In the genomic region with DNA sequence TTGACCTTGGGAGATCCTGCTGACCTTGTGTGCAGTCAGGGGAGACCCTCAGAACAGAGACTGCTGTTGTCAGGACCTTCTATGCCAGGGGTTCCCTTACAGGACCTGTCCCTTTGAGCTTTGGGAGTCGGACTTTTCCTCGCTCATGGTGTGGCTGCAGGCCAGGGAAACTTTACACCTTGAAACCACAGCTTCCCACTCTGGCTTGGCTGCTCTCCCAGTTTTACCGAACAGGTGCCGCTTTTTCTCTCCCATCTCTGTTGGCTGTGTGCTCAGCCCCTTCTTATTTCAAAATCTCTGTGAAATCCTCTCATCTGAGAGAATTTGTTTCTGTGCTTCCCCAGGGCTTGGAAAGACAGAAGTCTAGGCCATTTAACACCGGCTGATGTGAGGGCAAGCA, we compare ENCODE assay signal across 13 mouse cellular contexts. TPM values are rescaled to one million over a fixed set of nuclear protein-coding genes. Genes with fewer than 3 reads are reported as not detected.
DNase-seq lines count a peak whose midpoint lies in the region; ATAC-seq lines count a peak whose summit lies in the region.
"Had no signal": no experiment of that assay in that cellular context is flagged by ENCODE, and none has a peak within 500 bp of the region (broad histone marks: within the 10 kb centered on the region; RNA-seq: fewer than 3 reads in every experiment).

No protein-coding gene starts in this region.

- H3K9ac ChIP-seq in kidney, embryonic 16.5 days (replicated peaks; ENCODE audit: low read length): no peak overlapping the region
- H3K9ac ChIP-seq in forebrain, embryonic 15.5 days (replicated peaks): no peak overlapping the region
- H3K9ac ChIP-seq: embryonic facial prominence, embryonic 13.5 days; forebrain, postnatal 0 days; hindbrain, embryonic 12.5 days had no signal

- H3K36me3 ChIP-seq in kidney, embryonic 16.5 days (ENCODE audit: insufficient read depth, low read length): no peaks in the 10 kb centered on the region
- H3K36me3 ChIP-seq in forebrain, embryonic 15.5 days: no peaks in the 10 kb centered on the region
- H3K36me3 ChIP-seq: embryonic facial prominence, embryonic 13.5 days; hindbrain, embryonic 12.5 days had no signal

- H3K27ac ChIP-seq in kidney, embryonic 16.5 days (ENCODE audit: low read length): no peak overlapping the region
- H3K27ac ChIP-seq in forebrain, embryonic 15.5 days (replicated peaks): no peak overlapping the region
- H3K27ac ChIP-seq: embryonic facial prominence, embryonic 13.5 days; hindbrain, embryonic 12.5 days had no signal

- H3K4me3 ChIP-seq in kidney, embryonic 16.5 days (ENCODE audit: low read length): no peak overlapping the region
- no peak overlapping the region for H3K4me3 ChIP-seq in forebrain, embryonic 15.5 days
- H3K4me3 ChIP-seq: embryonic facial prominence, embryonic 13.5 days; hindbrain, embryonic 12.5 days had no signal

- no peak for ATAC-seq in kidney, embryonic 16.5 days (ENCODE audit: low FRiP score, low TSS enrichment)
- no peak for ATAC-seq in forebrain, embryonic 15.5 days (replicated peaks)
- ATAC-seq: forebrain, postnatal 0 days had no signal

- peak; percentile 70 for DNase-seq in kidney, adult 11 months
- peak; percentile 39 for DNase-seq in gastrocnemius, postnatal 14 days
- peak; percentile 66 for DNase-seq in kidney, postnatal 10 days
- peak; percentile 72 for DNase-seq in skeletal muscle tissue, adult 2 months (ENCODE audit: low read depth, low spot score)
- no peak for DNase-seq in neural tube, embryonic 10.5 days (ENCODE audit: extremely low spot score, low spot score)
- DNase-seq: adrenal gland, postnatal 36 days; cerebellum, adult 8-10 months; forebrain, postnatal 0 days; thymus, postnatal 14 days had no signal

- peaks cover 18% of the 10 kb centered on the region for H3K4me1 ChIP-seq in kidney, embryonic 16.5 days (ENCODE audit: insufficient read depth, low read length)
- peaks cover 11% of the 10 kb centered on the region for H3K4me1 ChIP-seq in forebrain, embryonic 15.5 days

- intact Hi-C loops in gastrocnemius, postnatal 14 days (cut with DNase I; ENCODE audit: low total_unique reads): loop anchor here (5.0 kb wide), 1 partner anchor 89 kb away; no protein-coding TSS in a partner anchor

- H3K4me2 ChIP-seq in kidney, embryonic 16.5 days (replicated peaks; ENCODE audit: low read depth, low read length): no peak overlapping the region
- no peak overlapping the region for H3K4me2 ChIP-seq in forebrain, embryonic 15.5 days (replicated peaks)
- H3K4me2 ChIP-seq: embryonic facial prominence, embryonic 13.5 days; hindbrain, embryonic 12.5 days had no signal

- H3K9me3 ChIP-seq in kidney, embryonic 16.5 days (ENCODE audit: low read length): no peaks in the 10 kb centered on the region
- H3K9me3 ChIP-seq in forebrain, embryonic 15.5 days: no peaks in the 10 kb centered on the region
- H3K9me3 ChIP-seq: embryonic facial prominence, embryonic 13.5 days; hindbrain, embryonic 12.5 days had no signal

- H3K27me3 ChIP-seq in kidney, embryonic 16.5 days (ENCODE audit: insufficient read depth, low read length): peaks cover 12% of the 10 kb centered on the region
- no peaks in the 10 kb centered on the region for H3K27me3 ChIP-seq in forebrain, embryonic 15.5 days
- H3K27me3 ChIP-seq: embryonic facial prominence, embryonic 13.5 days had no signal

- WGBS in kidney, embryonic 16.5 days: 52% methylated on average over 5 of the region's 5 CpGs
- 52% methylated on average over 5 of the region's 5 CpGs for WGBS in forebrain, embryonic 15.5 days

RNA-seq across cellular contexts. Expression of gene Fam174b, which starts 5.8 kb away (rescaled TPM):
- 41.2 and 42.0 TPM in 2 replicates for polyA plus RNA-seq in kidney, embryonic 16.5 days (2015; fragmentation: Nextera tagmentation; extraction: Ambion mirVana)
- total RNA-seq in gastrocnemius, postnatal 14 days (2021): 1 to 10 TPM; 2.4 to 3.0 TPM
- 28.2 and 31.2 TPM in 2 replicates for polyA plus RNA-seq in forebrain, embryonic 15.5 days (2015; fragmentation: Nextera tagmentation; extraction: Ambion mirVana)
